Mouse (Mus musculus) heart, adult 2 months (tissue): Measurements from ENCODE around the gene 1600014C10Rik. TPM values are rescaled to one million over a fixed set of nuclear protein-coding genes. Genes with fewer than 3 reads are reported as not detected.

Experiments used
- DNase-seq, 2 experiments: peaks; one replicate each; pipeline ENCODE4 v3.0.0; 2021
- H3K27ac ChIP-seq: fragments of 200-600 bp; 2 replicates; pipeline ENCODE4 v1.8.1; 2022
- H3K27me3 ChIP-seq: fragments of 200-500 bp; 2 replicates; pipeline ENCODE4 v1.6.1; 2012; ENCODE audit warnings: mild to moderate bottlenecking, low read length, inconsistent platforms, mixed read lengths; ENCODE audit not compliant: control insufficient read depth, insufficient read depth
- H3K36me3 ChIP-seq: fragments of 200-500 bp; 2 replicates; pipeline ENCODE4 v1.6.1; 2012; ENCODE audit warnings: low read length, inconsistent platforms; ENCODE audit not compliant: control insufficient read depth, insufficient read depth
- H3K4me1 ChIP-seq: fragments of 200-500 bp; 2 replicates; pipeline ENCODE4 v1.6.1; 2011; ENCODE audit warnings: low read length; ENCODE audit not compliant: control insufficient read depth, insufficient read depth
- H3K4me3 ChIP-seq: fragments of 200-600 bp; 2 replicates; pipeline ENCODE4 v1.8.1; 2022
- H3K79me2 ChIP-seq: fragments of 200-500 bp; replicated peaks from 2 replicates; pipeline ENCODE4 v1.6.1; 2012; ENCODE audit warnings: mild to moderate bottlenecking, inconsistent platforms, low read length, moderate library complexity, mixed read lengths; ENCODE audit not compliant: control insufficient read depth, insufficient read depth
- H3K9ac ChIP-seq: fragments of 200-500 bp; 2 replicates; pipeline ENCODE4 v1.6.1; 2012; ENCODE audit warnings: low read depth, mild to moderate bottlenecking, control low read depth, inconsistent platforms, low read length, mixed read lengths
- CTCF ChIP-seq: fragments of 200-600 bp; IDR thresholded peaks from 2 replicates; pipeline ENCODE4 v1.8.1; 2022; ENCODE audit warnings: antibody characterized with exemption, mild to moderate bottlenecking, moderate library complexity
- EP300 ChIP-seq: fragments of 200-500 bp; IDR thresholded peaks from 2 replicates; pipeline ENCODE4 v1.6.1; 2011; ENCODE audit warnings: low read depth, low read length, control low read depth; ENCODE audit not compliant: insufficient read depth
- POLR2A ChIP-seq: fragments of 200-500 bp; IDR thresholded peaks from 2 replicates; pipeline ENCODE4 v1.6.1; 2011; ENCODE audit warnings: mild to moderate bottlenecking, low read depth, low read length, control low read depth; ENCODE audit not compliant: insufficient read depth
- WGBS: fragments of 180-500 bp; shearing (Covaris S2); methylation state at CpG from one replicate; pipeline ENCODE4 v1.1.7; 2018; 5-methylcytosine and 5-hydroxymethylcytosine counted together
- intact Hi-C: fragments of 180-260 bp; cut with DNase I; formaldehyde crosslinking; loops from one replicate; pipeline ENCODE4 v1.15.1; 2025
- polyA plus RNA-seq: library from polyadenylated mRNA; depleted of rRNA; stranded (reverse); fragments of >200 nt; gene quantifications from 2 replicates; pipeline ENCODE4 v1.2.3, GENCODE M21; 2012
- total RNA-seq, 2 experiments: library from RNA; stranded (reverse); gene quantifications; 2 replicates each; pipeline ENCODE4 v1.2.3; 2021

1600014C10Rik gene
- total and polyA plus RNA-seq, 3 experiments = 29.3 to 32.0 (median 31.6) TPM

GRCm38 (mm10) chr7:38166930-38167645 lies 15.9 kb upstream of the 1600014C10Rik start:
- Histone ChIP-seq H3K9ac (no peak overlapping the region), H3K79me2 (no peaks in the 10 kb centered on the region), H3K27me3 (no peaks in the 10 kb centered on the region), H3K27ac (no peak overlapping the region), H3K4me1 (no peaks in the 10 kb centered on the region; the same call in 1 of the 2 replicates), H3K36me3 (no peaks in the 10 kb centered on the region), H3K4me3 (no peak overlapping the region)
- 10% methylated on average over 21 of the region's 21 CpGs for WGBS
- TF ChIP-seq EP300 (no peak), POLR2A (no peak), CTCF (no peak)
- intact Hi-C loops = no loop called here
- DNase-seq = no peak

GRCm38 (mm10) chr7:38167724-38168141 lies 15.3 kb upstream of the 1600014C10Rik start:
- H3K79me2 ChIP-seq = no peaks in the 10 kb centered on the region
- H3K4me1 ChIP-seq = no peaks in the 10 kb centered on the region; the same call in 1 of the 2 replicates
- no peak overlapping the region for H3K9ac ChIP-seq
- TF ChIP-seq EP300 = no peak
- peak; percentile 79 for TF ChIP-seq CTCF
- intact Hi-C loops = no loop called here
- no peak overlapping the region for H3K4me3 ChIP-seq
- H3K27me3 ChIP-seq = no peaks in the 10 kb centered on the region
- WGBS = 15% methylated on average over 11 of the region's 11 CpGs
- no peaks in the 10 kb centered on the region for H3K36me3 ChIP-seq
- peak in 1 of 2 experiments; percentile 27 for DNase-seq
- H3K27ac ChIP-seq = no peak overlapping the region

GRCm38 (mm10) chr7:38173871-38174270 lies 9.1 kb upstream of the 1600014C10Rik start:
- H3K9ac ChIP-seq = no peak overlapping the region
- H3K27me3 ChIP-seq = no peaks in the 10 kb centered on the region
- H3K4me3 ChIP-seq = peak overlapping the region; percentile 22
- WGBS = 31% methylated on average over 14 of the region's 14 CpGs
- no peak for DNase-seq
- H3K79me2 ChIP-seq = no peaks in the 10 kb centered on the region
- H3K36me3 ChIP-seq = no peaks in the 10 kb centered on the region
- intact Hi-C loops = no loop called here
- no peaks in the 10 kb centered on the region for H3K4me1 ChIP-seq
- no peak overlapping the region for H3K27ac ChIP-seq
- TF ChIP-seq EP300 (no peak), CTCF (no peak), POLR2A (no peak)

- H3K4me1 ChIP-seq = no peaks in the 10 kb centered on the region
- H3K36me3 ChIP-seq = no peaks in the 10 kb centered on the region
- H3K27me3 ChIP-seq = no peaks in the 10 kb centered on the region
- H3K79me2 ChIP-seq = no peaks in the 10 kb centered on the region
- intact Hi-C loops = no loop called here
- H3K27ac ChIP-seq = no peak overlapping the region
- 19% methylated on average over 31 of the region's 31 CpGs for WGBS
- TF ChIP-seq POLR2A (no peak), CTCF (0 out of 2 replicates have a peak, but pooled peaks have one; percentile 13), EP300 (no peak)
- DNase-seq = no peak
- no peak overlapping the region for H3K9ac ChIP-seq
- peak overlapping the region; percentile 22 for H3K4me3 ChIP-seq
Observed at GRCm38 (mm10) chr7:38174321-38175148, 8.5 kb upstream of the 1600014C10Rik start.

GRCm38 (mm10) chr7:38176056-38176455 lies 7.0 kb upstream of the 1600014C10Rik start:
- Histone ChIP-seq H3K27me3 (no peaks in the 10 kb centered on the region), H3K27ac (no peak overlapping the region), H3K79me2 (no peaks in the 10 kb centered on the region), H3K36me3 (no peaks in the 10 kb centered on the region), H3K4me3 (no peak overlapping the region), H3K4me1 (no peaks in the 10 kb centered on the region), H3K9ac (no peak overlapping the region)
- 79% methylated on average over 3 of the region's 3 CpGs for whole genome bisulfite sequencing
- TF ChIP-seq POLR2A = no peak
- no peak for TF ChIP-seq CTCF
- TF ChIP-seq EP300 = no peak
- no peak for DNase-seq
- intact Hi-C loops = no loop called here
